Mouse (Mus musculus) lung, postnatal 0 days (tissue): ENCODE data around the gene Flt3. TPM values are rescaled to one million over a fixed set of nuclear protein-coding genes. Genes with fewer than 3 reads are reported as not detected.
A peak's percentile ranks its signal among the peaks of the same experiment; 100 is the strongest.

ENCODE experiments used
- ATAC-seq: fragments of 200-750 bp; cut with Nextera tagmentation; 2 replicates; pipeline ENCODE4 v1.8.0; 2017; ENCODE audit warnings: moderate library complexity
- DNase-seq: peaks from one replicate; pipeline ENCODE4 v3.0.0-alpha.2; 2016; ENCODE audit warnings: low spot score
- H3K27ac ChIP-seq: fragments of 300-500 bp; sonication (generic); 2 replicates; pipeline ENCODE4 v1.5.1; 2014; ENCODE audit warnings: antibody characterized with exemption, mild to moderate bottlenecking, low read length, mixed read lengths
- H3K27me3 ChIP-seq: fragments of 300-500 bp; sonication (generic); replicated peaks from 2 replicates; pipeline ENCODE4 v1.6.1; 2014; ENCODE audit warnings: low read length, mixed read lengths; ENCODE audit not compliant: insufficient read depth
- H3K36me3 ChIP-seq: fragments of 300-500 bp; sonication (generic); 2 replicates; pipeline ENCODE4 v1.6.1; 2014; ENCODE audit warnings: low read length, mixed read lengths; ENCODE audit not compliant: insufficient read depth
- H3K4me1 ChIP-seq: fragments of 300-500 bp; sonication (generic); 2 replicates; pipeline ENCODE4 v1.6.1; 2014; ENCODE audit warnings: antibody characterized with exemption, low read depth, low read length, mixed read lengths; ENCODE audit not compliant: insufficient read depth
- H3K4me2 ChIP-seq: fragments of 300-500 bp; sonication (generic); replicated peaks from 2 replicates; pipeline ENCODE4 v1.6.1; 2014; ENCODE audit warnings: low read depth, mild to moderate bottlenecking, low read length, moderate library complexity, mixed read lengths
- H3K4me3 ChIP-seq: fragments of 300-500 bp; sonication (generic); 2 replicates; pipeline ENCODE4 v1.5.1; 2014; ENCODE audit warnings: low read depth, low read length
- H3K9ac ChIP-seq: fragments of 300-500 bp; sonication (generic); replicated peaks from 2 replicates; pipeline ENCODE4 v1.6.1; 2014; ENCODE audit warnings: low read depth, mild to moderate bottlenecking
- H3K9me3 ChIP-seq: fragments of 300-500 bp; sonication (generic); 2 replicates; pipeline ENCODE4 v1.6.1; 2016; ENCODE audit warnings: low read length, mixed read lengths
- CTCF ChIP-seq: IDR thresholded peaks from 2 replicates; pipeline ENCODE4 v1.5.1; 2016; ENCODE audit warnings: antibody characterized with exemption, mild to moderate bottlenecking
- EP300 ChIP-seq: IDR thresholded peaks from 2 replicates; pipeline ENCODE4 v1.6.1; 2016; ENCODE audit warnings: antibody characterized with exemption, mild to moderate bottlenecking, control low read depth
- WGBS: fragments of 180-500 bp; shearing (Covaris S2); extraction: QIAGEN DNeasy Blood & Tissue Kit; methylation state at CpG from one replicate; pipeline ENCODE4 v1.1.7; 2014; 5-methylcytosine and 5-hydroxymethylcytosine counted together
- polyA plus RNA-seq: library from polyadenylated mRNA; unstranded; fragments of >200 nt; fragmentation: Nextera tagmentation; extraction: Ambion mirVana; gene quantifications from 2 replicates; pipeline ENCODE4 v1.2.1, GENCODE M21; 2015

The Flt3 gene
- polyA plus RNA-seq, 1 experiment from 2014 or later, result 0.31 TPM

- ATAC-seq, result no peak
Measured at GRCm38 (mm10) chr5:147327636-147328035, 72.7 kb downstream of the Flt3 start.

GRCm38 (mm10) chr5:147325931-147326330, 74.4 kb downstream of the Flt3 start:
- H3K9ac ChIP-seq, result no peak overlapping the region
- ATAC-seq (no peak), DNase-seq (no peak)
- H3K36me3 ChIP-seq, result no peaks in the 10 kb centered on the region
- H3K27ac ChIP-seq, result no peak overlapping the region
- 75% methylated on average over 11 of the region's 11 CpGs for WGBS
- 0 out of 2 replicates have a peak, but pooled peaks cover 9% of the 10 kb centered on the region for H3K27me3 ChIP-seq
- H3K4me2 ChIP-seq, result no peak overlapping the region
- H3K4me1 ChIP-seq, result no peaks in the 10 kb centered on the region
- H3K4me3 ChIP-seq, result no peak overlapping the region
- TF ChIP-seq CTCF (no peak), EP300 (no peak)
- no peaks in the 10 kb centered on the region for H3K9me3 ChIP-seq

More at GRCm38 (mm10) chr5:147327636-147328035, 72.7 kb downstream of the Flt3 start:
- H3K4me3 ChIP-seq, result no peak overlapping the region
- no peaks in the 10 kb centered on the region for H3K36me3 ChIP-seq
- no peaks in the 10 kb centered on the region for H3K4me1 ChIP-seq
- H3K27me3 ChIP-seq, result 0 out of 2 replicates have a peak, but pooled peaks cover 3% of the 10 kb centered on the region
- DNase-seq, result no peak
- no peak overlapping the region for H3K4me2 ChIP-seq
- 91% methylated on average over 5 of the region's 5 CpGs for WGBS
- H3K9me3 ChIP-seq, result no peaks in the 10 kb centered on the region
- TF ChIP-seq EP300, result no peak
- TF ChIP-seq CTCF, result no peak
- no peak overlapping the region for H3K9ac ChIP-seq
- no peak overlapping the region for H3K27ac ChIP-seq

GRCm38 (mm10) chr5:147323237-147323917, 76.9 kb downstream of the Flt3 start:
- Histone ChIP-seq H3K4me2 (no peak overlapping the region), H3K4me3 (no peak overlapping the region), H3K36me3 (no peaks in the 10 kb centered on the region), H3K9me3 (no peaks in the 10 kb centered on the region), H3K4me1 (no peaks in the 10 kb centered on the region), H3K27me3 (peaks cover 17% of the 10 kb centered on the region; the same call in 1 of the 2 replicates), H3K27ac (no peak overlapping the region), H3K9ac (no peak overlapping the region)
- 16% methylated on average over 17 of the region's 17 CpGs for WGBS
- peak; percentile 83 for TF ChIP-seq CTCF
- TF ChIP-seq EP300, result no peak
- no peak; the same call in 1 of the 2 replicates for ATAC-seq
- DNase-seq, result peak; percentile 68

- Histone ChIP-seq H3K4me2 (no peak within 1 kb of the TSS), H3K4me1 (no peaks in the 10 kb centered on the region), H3K4me3 (no peak within 1 kb of the TSS), H3K27ac (no peak within 1 kb of the TSS), H3K36me3 (no peaks in the 10 kb centered on the region), H3K9ac (no peak within 1 kb of the TSS), H3K27me3 (peaks cover 29% of the 10 kb centered on the region), H3K9me3 (no peaks in the 10 kb centered on the region)
- 50% methylated on average over 8 of the region's 8 CpGs for WGBS
- TF ChIP-seq EP300, result no peak
- no peak for TF ChIP-seq CTCF
- DNase-seq, result no peak
- no peak for ATAC-seq
Measured at GRCm38 (mm10) chr5:147322183-147322582, 78.1 kb downstream of the Flt3 start, which contains the start of gene Urad. Urad (minus strand) TSS chr5:147322440.

GRCm38 (mm10) chr5:147319653-147320052, 80.6 kb downstream of the Flt3 start:
- TF ChIP-seq CTCF (peak; percentile 90), EP300 (no peak)
- no peaks in the 10 kb centered on the region for H3K36me3 ChIP-seq
- H3K9me3 ChIP-seq, result no peaks in the 10 kb centered on the region
- H3K4me2 ChIP-seq, result no peak overlapping the region
- ATAC-seq, result peak; percentile 55
- H3K27me3 ChIP-seq, result peaks cover 54% of the 10 kb centered on the region
- DNase-seq, result peak; percentile 92
- H3K9ac ChIP-seq, result no peak overlapping the region
- H3K27ac ChIP-seq, result no peak overlapping the region
- no peaks in the 10 kb centered on the region for H3K4me1 ChIP-seq
- H3K4me3 ChIP-seq, result no peak overlapping the region

GRCm38 (mm10) chr5:147317991-147318390, 82.3 kb downstream of the Flt3 start:
- DNase-seq, result no peak
- ATAC-seq, result no peak
- no peaks in the 10 kb centered on the region for H3K9me3 ChIP-seq
- no peak overlapping the region for H3K4me3 ChIP-seq
- H3K27me3 ChIP-seq, result peaks cover 66% of the 10 kb centered on the region
- H3K36me3 ChIP-seq, result no peaks in the 10 kb centered on the region
- H3K9ac ChIP-seq, result no peak overlapping the region
- H3K27ac ChIP-seq, result no peak overlapping the region
- H3K4me2 ChIP-seq, result no peak overlapping the region
- H3K4me1 ChIP-seq, result no peaks in the 10 kb centered on the region
- TF ChIP-seq EP300, result no peak
- peak; percentile 62 for TF ChIP-seq CTCF
- 18% methylated on average over 7 of the region's 7 CpGs for WGBS
